Mouse (Mus musculus) lung, embryonic 15.5 days (tissue): Measurements from ENCODE around the gene Gsap. TPM values are rescaled to one million over a fixed set of nuclear protein-coding genes. Genes with fewer than 3 reads are reported as not detected.
A peak's percentile ranks its signal among the peaks of the same experiment; 100 is the strongest.
"Not testable (repeated sequence)": the region's sequence is repeated elsewhere in the genome, so short reads cannot be mapped to it uniquely, and the experiment has no call there.

ENCODE experiments used
- ATAC-seq: fragments of 200-750 bp; cut with Nextera tagmentation; 2 replicates; pipeline ENCODE4 v1.8.0; 2017; ENCODE audit warnings: moderate number of reproducible peaks, borderline replicate concordance; ENCODE audit not compliant: low FRiP score, low TSS enrichment; ENCODE audit errors: extremely low read depth
- H3K27ac ChIP-seq: fragments of 300-500 bp; sonication (generic); 2 replicates; pipeline ENCODE4 v1.5.1; 2015; ENCODE audit warnings: moderate library complexity, mild to moderate bottlenecking, inconsistent platforms
- H3K27me3 ChIP-seq: fragments of 300-500 bp; sonication (generic); 2 replicates; pipeline ENCODE4 v1.6.1; 2015; ENCODE audit warnings: inconsistent platforms
- H3K36me3 ChIP-seq: fragments of 300-500 bp; sonication (generic); 2 replicates; pipeline ENCODE4 v1.6.1; 2015; ENCODE audit warnings: inconsistent platforms
- H3K4me1 ChIP-seq: fragments of 300-500 bp; sonication (generic); 2 replicates; pipeline ENCODE4 v1.6.1; 2015; ENCODE audit warnings: inconsistent platforms
- H3K4me2 ChIP-seq: fragments of 300-500 bp; sonication (generic); 2 replicates; pipeline ENCODE4 v1.6.1; 2015; ENCODE audit warnings: inconsistent platforms, mild to moderate bottlenecking, moderate library complexity
- H3K4me3 ChIP-seq: fragments of 300-500 bp; sonication (generic); 2 replicates; pipeline ENCODE4 v1.5.1; 2015; ENCODE audit warnings: mild to moderate bottlenecking, inconsistent platforms
- H3K9ac ChIP-seq: fragments of 300-500 bp; sonication (generic); 2 replicates; pipeline ENCODE4 v1.6.1; 2015; ENCODE audit warnings: inconsistent platforms
- H3K9me3 ChIP-seq: fragments of 300-500 bp; sonication (generic); 2 replicates; pipeline ENCODE4 v1.6.1; 2016; ENCODE audit warnings: inconsistent platforms
- WGBS: fragments of 180-500 bp; shearing (Covaris S2); methylation state at CpG from one replicate; pipeline ENCODE4 v1.1.7; 2015; 5-methylcytosine and 5-hydroxymethylcytosine counted together
- polyA plus RNA-seq: library from polyadenylated mRNA; unstranded; fragments of >200 nt; fragmentation: Nextera tagmentation; extraction: Ambion mirVana; gene quantifications from 2 replicates; pipeline ENCODE4 v1.2.1, GENCODE M21; 2015

The Gsap gene
- polyA plus RNA-seq, 1 experiment from 2014 or later, result 3.2 TPM

DNA sequence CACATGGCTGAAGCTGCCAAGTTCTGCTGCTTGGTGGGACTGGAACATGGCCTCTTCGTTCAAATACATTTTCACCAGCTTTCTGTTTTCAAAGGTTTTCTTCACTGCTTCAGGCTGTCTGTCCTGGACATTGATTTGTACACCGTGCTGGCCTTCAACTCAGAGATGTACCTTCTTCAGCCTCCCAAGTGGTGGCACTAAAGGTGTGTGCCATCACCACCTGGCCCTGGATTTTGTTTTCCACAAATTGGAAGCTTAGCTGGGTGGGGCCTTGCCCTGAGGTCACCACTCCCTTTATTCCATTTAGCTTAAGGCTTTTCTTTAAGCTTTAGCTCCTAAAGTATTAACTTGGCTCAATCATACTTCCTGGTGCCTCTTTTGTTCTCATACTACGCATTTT lies 22.6 kb upstream of the Gsap start:
- H3K36me3 ChIP-seq, result no peaks in the 10 kb centered on the region
- no peaks in the 10 kb centered on the region for H3K9me3 ChIP-seq
- H3K4me2 ChIP-seq, result no peak overlapping the region
- no peaks in the 10 kb centered on the region for H3K27me3 ChIP-seq
- H3K9ac ChIP-seq, result no peak overlapping the region
- H3K4me3 ChIP-seq, result no peak overlapping the region
- H3K27ac ChIP-seq, result no peak overlapping the region
- WGBS, result 85% methylated on average over 3 of the region's 3 CpGs
- no peaks in the 10 kb centered on the region for H3K4me1 ChIP-seq
- ATAC-seq, result no peak

DNA sequence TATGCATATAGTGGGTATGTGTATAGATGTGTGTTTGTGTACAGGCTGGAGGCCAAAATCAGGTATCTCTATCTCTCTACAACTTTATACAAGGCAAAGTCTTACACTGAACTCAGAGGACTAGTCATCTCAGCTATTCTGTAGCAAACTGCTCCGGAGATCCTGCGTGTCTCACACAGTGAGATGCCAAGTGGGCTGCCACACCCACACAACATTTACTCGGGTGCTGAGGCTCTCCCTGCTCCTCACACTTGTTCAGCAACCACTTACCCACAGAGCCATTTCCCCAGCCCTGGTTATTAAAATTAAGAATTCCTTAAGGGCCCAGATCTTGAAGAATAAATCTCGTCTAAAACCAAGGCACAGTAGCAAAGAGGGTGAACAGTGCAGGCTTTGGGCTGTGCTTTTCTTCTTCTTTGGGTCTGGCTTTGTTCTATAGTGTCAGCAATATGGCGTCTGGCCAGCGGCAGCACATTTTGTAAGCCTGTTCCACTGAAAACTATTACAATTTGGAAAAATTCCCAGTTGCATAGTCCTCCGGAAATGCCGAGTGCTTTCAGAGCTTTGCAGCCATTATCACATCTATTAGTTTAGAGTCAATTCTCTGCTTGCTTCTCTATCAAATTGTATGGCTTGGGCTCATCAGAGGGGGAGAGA lies 17.2 kb upstream of the Gsap start:
- Histone ChIP-seq H3K27ac (peak overlapping the region; percentile 19; the same call in 1 of the 2 replicates), H3K4me1 (peaks cover 4% of the 10 kb centered on the region; the same call in 1 of the 2 replicates), H3K9ac (no peak overlapping the region), H3K4me2 (no peak overlapping the region), H3K36me3 (no peaks in the 10 kb centered on the region), H3K9me3 (no peaks in the 10 kb centered on the region), H3K27me3 (no peaks in the 10 kb centered on the region), H3K4me3 (no peak overlapping the region)
- WGBS, result 63% methylated on average over 8 of the region's 8 CpGs
- ATAC-seq, result peak; percentile 81; the same call in 1 of the 2 replicates

DNA sequence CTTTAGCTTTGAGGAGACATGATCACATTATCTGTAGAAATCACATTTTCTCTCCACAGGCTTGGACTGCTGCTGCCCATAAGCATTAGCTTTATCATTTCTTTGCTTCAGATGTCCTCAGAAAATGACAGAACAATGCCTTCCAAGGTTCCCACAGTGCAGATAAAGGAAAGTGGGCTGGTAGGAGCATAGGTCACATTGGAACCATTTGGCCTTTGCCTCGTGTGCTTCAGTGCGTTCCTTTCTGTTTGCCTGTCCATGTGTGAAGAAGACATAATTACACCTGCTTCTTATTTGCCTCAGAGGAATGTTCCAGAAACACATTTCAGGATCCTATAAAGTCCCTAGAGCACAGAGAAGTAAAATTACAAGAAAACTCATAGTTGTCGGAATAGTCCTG lies 16.7 kb upstream of the Gsap start:
- Histone ChIP-seq H3K4me3 (no peak overlapping the region), H3K4me2 (no peak overlapping the region), H3K4me1 (peaks cover 4% of the 10 kb centered on the region; the same call in 1 of the 2 replicates), H3K27ac (no peak overlapping the region), H3K36me3 (no peaks in the 10 kb centered on the region), H3K27me3 (no peaks in the 10 kb centered on the region), H3K9ac (no peak overlapping the region), H3K9me3 (no peaks in the 10 kb centered on the region)
- 78% methylated on average over 3 of the region's 3 CpGs for WGBS
- no peak for ATAC-seq

DNA sequence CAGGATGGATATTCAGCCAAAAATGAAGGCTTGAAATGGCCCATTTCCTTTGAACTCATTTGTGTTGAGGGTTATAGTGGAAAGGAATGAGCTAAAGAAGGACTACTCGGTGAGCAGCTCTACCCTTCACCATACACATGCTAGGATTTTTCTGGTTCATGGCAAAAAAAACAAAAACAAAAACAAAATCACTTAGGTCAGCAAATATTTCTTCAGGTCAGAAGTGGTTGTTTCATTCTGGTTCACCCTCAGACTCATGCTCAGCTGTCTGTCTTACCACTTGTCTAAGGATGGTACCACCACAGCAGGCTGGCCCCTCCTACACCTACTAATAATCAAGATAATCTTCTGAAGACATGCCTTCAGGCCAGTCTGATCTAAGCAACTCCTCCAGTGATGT lies 16.2 kb upstream of the Gsap start:
- H3K27me3 ChIP-seq, result no peaks in the 10 kb centered on the region
- peaks cover 4% of the 10 kb centered on the region; the same call in 1 of the 2 replicates for H3K4me1 ChIP-seq
- no peak overlapping the region for H3K4me2 ChIP-seq
- ATAC-seq, result no peak
- H3K9ac ChIP-seq, result no peak overlapping the region
- WGBS, result 87% methylated on average over 1 of the region's 1 CpGs
- H3K27ac ChIP-seq, result 0 out of 2 replicates have a peak overlapping the region, but pooled peaks have one; percentile 47
- H3K4me3 ChIP-seq, result no peak overlapping the region
- H3K36me3 ChIP-seq, result no peaks in the 10 kb centered on the region
- no peaks in the 10 kb centered on the region for H3K9me3 ChIP-seq

DNA sequence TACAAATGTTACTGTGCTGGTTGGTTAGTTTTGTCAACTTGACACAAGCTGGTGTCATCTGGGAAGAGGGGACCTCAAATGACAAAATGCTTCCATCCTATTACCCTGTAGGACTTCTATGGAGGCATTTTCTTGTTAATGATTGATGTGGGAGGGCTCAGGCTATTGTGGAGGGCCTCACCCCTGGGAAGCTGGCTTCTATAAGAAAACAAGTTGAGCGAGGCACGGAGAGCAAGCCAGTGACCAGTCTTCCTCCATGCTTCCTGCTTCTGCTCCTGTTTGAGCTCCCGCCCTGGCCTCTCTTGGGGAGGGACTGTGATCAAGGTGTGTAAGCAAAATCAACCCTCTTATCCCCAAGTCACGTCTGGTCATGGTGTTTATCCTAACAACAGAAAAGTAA lies 15.6 kb upstream of the Gsap start:
- 35% methylated on average over 4 of the region's 4 CpGs for WGBS
- peak overlapping the region; percentile 7; the same call in 1 of the 2 replicates for H3K4me2 ChIP-seq
- H3K27me3 ChIP-seq, result no peaks in the 10 kb centered on the region
- no peak overlapping the region; the same call in 1 of the 2 replicates for H3K9ac ChIP-seq
- peaks cover 4% of the 10 kb centered on the region; the same call in 1 of the 2 replicates for H3K4me1 ChIP-seq
- no peak for ATAC-seq
- 0 out of 2 replicates have a peak overlapping the region, but pooled peaks have one; percentile 47 for H3K27ac ChIP-seq
- H3K9me3 ChIP-seq, result no peaks in the 10 kb centered on the region
- H3K4me3 ChIP-seq, result no peak overlapping the region
- H3K36me3 ChIP-seq, result no peaks in the 10 kb centered on the region

DNA sequence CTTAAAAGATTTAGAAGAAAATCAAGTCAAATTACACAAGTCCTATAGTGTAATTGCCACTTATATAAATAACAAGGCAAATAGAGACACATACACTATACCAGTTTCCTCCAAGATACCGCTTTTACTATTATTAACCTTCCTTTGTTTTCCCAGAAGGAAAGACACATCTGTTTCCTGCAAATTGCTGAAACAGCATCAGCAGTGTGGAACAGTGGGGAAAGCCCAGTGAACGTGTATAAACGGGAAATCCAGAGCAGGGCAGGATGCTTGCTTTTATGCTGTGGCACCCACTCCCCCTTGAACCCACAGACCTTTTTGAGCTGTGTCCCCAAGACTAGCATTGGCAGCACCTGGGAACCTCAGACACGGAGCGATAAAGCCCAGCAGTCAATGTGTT lies 15.2 kb upstream of the Gsap start:
- Histone ChIP-seq H3K4me3 (no peak overlapping the region), H3K4me2 (no peak overlapping the region), H3K27me3 (no peaks in the 10 kb centered on the region), H3K4me1 (peaks cover 4% of the 10 kb centered on the region; the same call in 1 of the 2 replicates), H3K36me3 (no peaks in the 10 kb centered on the region), H3K27ac (peak overlapping the region; percentile 63), H3K9me3 (no peaks in the 10 kb centered on the region), H3K9ac (no peak overlapping the region)
- 62% methylated on average over 5 of the region's 5 CpGs for WGBS
- peak; percentile 56; the same call in 1 of the 2 replicates for ATAC-seq

DNA sequence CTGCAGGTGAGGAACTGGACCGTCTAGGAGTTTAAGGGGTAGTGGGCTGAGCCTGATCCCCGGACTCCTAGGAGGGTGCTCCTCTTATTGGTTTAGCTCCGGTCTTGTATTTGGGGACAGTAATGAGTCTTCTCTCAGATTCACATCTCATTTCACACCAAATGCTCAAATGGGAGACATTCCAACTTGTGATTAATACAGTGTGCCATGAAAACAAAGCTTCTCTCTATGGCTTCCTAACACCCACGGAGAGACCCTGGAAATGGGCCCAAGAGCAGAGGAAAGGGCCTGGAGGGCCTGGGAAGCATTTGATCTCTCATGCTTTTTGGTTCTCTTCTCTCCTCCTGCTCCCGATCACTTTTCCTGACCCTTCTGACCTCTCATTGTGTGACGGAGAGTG lies 14.7 kb upstream of the Gsap start:
- Histone ChIP-seq H3K9ac (no peak overlapping the region), H3K4me3 (no peak overlapping the region), H3K4me2 (no peak overlapping the region), H3K4me1 (peaks cover 4% of the 10 kb centered on the region; the same call in 1 of the 2 replicates), H3K27ac (peak overlapping the region; percentile 63), H3K36me3 (no peaks in the 10 kb centered on the region), H3K9me3 (no peaks in the 10 kb centered on the region), H3K27me3 (no peaks in the 10 kb centered on the region)
- WGBS, result 46% methylated on average over 6 of the region's 6 CpGs
- ATAC-seq, result no peak

DNA sequence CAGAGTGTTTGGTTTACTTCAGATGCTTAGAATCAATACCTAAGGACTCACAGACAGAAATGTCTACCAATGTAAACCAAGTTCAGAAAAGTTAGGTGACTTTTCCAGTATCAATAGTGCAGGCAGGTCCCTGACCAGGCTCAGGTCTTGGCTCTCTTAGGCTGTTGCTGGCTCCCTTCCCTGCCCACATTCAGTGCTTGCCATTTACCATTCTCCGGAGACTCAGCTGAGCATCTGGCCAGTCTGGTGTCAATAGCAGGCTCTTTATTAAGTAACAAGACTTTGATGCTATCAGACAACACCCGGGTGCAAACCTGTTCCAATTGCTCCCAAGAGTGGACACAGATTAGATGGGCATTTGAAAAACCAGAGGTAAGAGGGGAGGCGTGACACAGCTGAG lies 13.7 kb upstream of the Gsap start:
- Histone ChIP-seq H3K4me1 (peaks cover 4% of the 10 kb centered on the region; the same call in 1 of the 2 replicates), H3K9ac (no peak overlapping the region), H3K27me3 (no peaks in the 10 kb centered on the region), H3K4me3 (no peak overlapping the region), H3K27ac (no peak overlapping the region), H3K4me2 (no peak overlapping the region), H3K36me3 (no peaks in the 10 kb centered on the region), H3K9me3 (no peaks in the 10 kb centered on the region)
- ATAC-seq, result no peak
- WGBS, result 76% methylated on average over 3 of the region's 3 CpGs

DNA sequence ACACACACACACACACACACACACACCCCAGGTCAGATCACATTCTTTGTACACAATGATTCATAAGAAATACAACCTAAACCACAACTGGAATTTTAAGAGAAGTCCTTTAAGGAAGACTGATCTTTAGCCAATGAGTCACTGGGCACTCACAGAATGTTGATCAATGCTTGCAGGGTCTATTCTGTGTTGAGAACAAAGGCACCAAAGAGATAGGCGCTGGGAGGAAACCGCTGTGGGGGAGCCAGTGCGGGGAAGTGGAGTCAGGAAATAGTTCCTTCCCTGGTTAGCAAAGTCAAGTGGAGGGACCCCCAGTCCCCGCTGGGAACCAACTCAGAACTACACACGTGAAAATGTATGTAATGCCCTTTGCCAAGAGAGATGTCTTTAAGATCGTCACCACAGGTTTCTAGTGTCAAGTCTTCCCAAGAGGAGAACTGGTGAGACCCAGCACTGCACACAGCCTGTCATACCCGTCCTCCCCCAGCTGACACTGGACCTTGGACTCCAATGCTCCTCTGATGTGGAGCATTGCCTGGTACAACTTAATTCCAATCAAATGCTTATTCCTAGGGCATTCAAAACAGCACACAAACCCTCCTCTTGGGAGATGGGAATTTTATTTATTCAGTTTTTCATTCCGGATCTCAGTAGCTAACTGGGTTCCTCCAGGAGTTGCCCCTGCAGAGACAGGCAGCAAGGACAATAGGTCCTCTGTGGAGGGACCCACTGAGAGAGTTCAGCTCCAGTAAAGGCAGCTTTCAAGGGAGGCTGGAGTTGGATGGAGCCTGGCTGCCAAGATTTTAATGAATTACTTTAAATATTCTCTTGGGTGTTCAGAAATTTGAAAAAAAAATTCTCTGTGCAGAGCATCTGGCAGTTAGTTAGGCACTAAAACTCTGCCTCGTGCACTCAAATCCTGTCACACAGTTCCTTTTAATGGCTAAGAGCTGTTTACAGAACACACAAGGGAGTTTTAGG lies 10.6 kb upstream of the Gsap start:
- ATAC-seq, result no peak
- Histone ChIP-seq H3K9ac (no peak overlapping the region), H3K27me3 (no peaks in the 10 kb centered on the region), H3K9me3 (no peaks in the 10 kb centered on the region), H3K4me2 (no peak overlapping the region), H3K4me3 (no peak overlapping the region), H3K27ac (no peak overlapping the region), H3K4me1 (no peaks in the 10 kb centered on the region), H3K36me3 (no peaks in the 10 kb centered on the region)
- WGBS, result 28% methylated on average over 9 of the region's 9 CpGs

DNA sequence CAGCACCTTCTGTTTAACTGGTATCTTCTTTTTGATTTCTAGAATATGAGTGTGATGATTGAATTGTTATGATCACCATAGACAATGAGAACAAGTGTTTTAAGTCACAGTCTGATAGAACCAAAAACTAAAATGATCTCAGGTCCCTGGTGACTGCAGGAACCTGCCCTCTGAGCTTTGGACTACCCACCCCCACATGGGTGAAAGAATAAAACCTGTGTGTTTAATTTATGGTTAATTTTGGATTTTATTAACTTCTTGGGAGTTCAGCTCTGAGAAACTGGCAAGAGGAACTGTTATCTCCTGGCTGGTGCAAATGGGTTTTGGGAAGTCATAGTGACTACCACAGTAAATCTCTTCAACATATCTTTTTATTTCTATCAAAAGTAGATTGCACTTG lies 6.6 kb upstream of the Gsap start:
- H3K4me2 ChIP-seq, result no peak overlapping the region
- no peak overlapping the region for H3K9ac ChIP-seq
- H3K27ac ChIP-seq, result no peak overlapping the region
- ATAC-seq, result no peak
- H3K27me3 ChIP-seq, result no peaks in the 10 kb centered on the region
- no peaks in the 10 kb centered on the region for H3K36me3 ChIP-seq
- no peaks in the 10 kb centered on the region for H3K9me3 ChIP-seq
- no peak overlapping the region for H3K4me3 ChIP-seq
- H3K4me1 ChIP-seq, result no peaks in the 10 kb centered on the region

DNA sequence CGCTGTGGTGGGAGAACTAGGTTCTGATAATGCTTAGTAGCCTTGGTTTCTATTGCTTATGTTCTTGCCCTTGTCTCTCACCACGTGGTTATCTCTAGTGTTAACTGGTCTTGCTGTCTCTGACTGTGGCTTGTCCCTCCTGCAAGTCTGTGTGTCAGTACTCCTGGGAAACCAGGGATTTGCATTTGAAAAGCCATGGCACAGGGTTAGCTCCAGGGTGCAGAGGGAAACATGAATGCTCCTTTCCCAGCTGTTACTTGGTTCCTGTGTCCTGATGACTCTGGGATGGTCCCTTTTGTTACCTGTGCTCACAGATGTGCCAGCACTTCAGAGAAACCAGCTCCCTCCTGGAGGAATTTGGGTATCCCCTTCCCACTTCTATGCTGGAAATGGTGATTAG lies 3.0 kb upstream of the Gsap start:
- not testable (repeated sequence) for ATAC-seq, H3K9me3 ChIP-seq, H3K4me3 ChIP-seq, H3K27me3 ChIP-seq, H3K9ac ChIP-seq, H3K4me2 ChIP-seq, H3K36me3 ChIP-seq, H3K27ac ChIP-seq
- 55% methylated on average over 2 of the region's 2 CpGs for WGBS
- H3K4me1 ChIP-seq, result peaks cover 11% of the 10 kb centered on the region

DNA sequence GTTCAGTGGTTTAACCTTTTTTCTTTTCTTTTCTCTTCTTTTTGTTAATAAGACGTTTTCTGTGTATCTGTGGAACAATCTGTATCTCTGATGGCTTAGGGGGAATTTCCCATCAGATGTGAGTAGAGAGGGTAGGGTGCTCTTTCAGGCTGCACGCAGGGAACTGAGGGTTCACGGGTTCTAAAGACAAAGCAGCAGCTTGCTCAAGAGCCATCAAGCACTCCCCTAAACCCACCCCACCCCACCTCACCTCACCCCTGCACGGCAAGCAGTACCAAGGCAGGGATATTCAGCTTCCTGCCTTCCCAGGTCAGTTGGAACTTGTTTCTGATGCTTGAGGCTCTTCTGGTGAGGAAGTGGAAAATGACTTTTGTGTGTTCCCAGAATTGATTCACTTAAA lies 766 bp downstream of the Gsap start:
- no peak overlapping the region for H3K27ac ChIP-seq

More for the DNA sequence above, 766 bp downstream of the Gsap start:
- no peak overlapping the region for H3K9ac ChIP-seq
- no peaks in the 10 kb centered on the region for H3K9me3 ChIP-seq
- H3K4me3 ChIP-seq, result peak overlapping the region; percentile 57
- H3K4me1 ChIP-seq, result peaks cover 23% of the 10 kb centered on the region
- no peak for ATAC-seq
- H3K4me2 ChIP-seq, result peak overlapping the region; percentile 92
- no peaks in the 10 kb centered on the region for H3K36me3 ChIP-seq
- WGBS, result 8% methylated on average over 4 of the region's 4 CpGs
- H3K27me3 ChIP-seq, result no peaks in the 10 kb centered on the region
